Mouse (Mus musculus): ENCODE data around the gene Gm8909.
"Not testable (repeated sequence)": the region's sequence is repeated elsewhere in the genome, so short reads cannot be mapped to it uniquely, and the experiment has no call there.

DNA sequence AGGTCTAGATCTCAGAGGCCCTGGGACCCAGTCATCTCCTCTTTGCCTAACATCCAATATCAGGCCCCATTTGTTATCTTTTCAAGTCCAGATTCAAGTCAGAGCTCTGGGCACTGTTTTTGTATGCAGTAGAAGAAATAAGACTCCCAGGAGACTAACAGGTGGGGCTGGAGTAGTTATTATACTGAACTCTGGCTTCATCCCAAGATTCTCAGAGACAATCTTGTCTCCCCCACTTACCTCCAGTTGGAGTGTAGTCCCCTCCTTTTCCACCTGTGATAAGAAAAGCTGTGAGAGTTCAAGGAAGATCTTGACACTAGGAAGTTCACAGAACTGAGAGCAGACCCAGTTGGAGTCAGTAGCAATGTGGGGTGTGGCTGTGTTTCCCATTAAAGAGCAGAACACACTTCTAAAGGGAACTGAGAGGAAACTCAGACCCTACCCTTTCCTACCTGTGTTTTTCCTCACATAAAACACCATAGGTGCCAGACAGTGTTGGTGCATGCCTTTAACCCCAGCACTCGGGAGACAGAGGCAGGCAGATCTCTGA, 32.0 kb downstream of the Gm8909 start:
- not testable (repeated sequence) for TF ChIP-seq POLR2A, CTCF (IDR thresholded peaks at IDR 0.05; ENCODE audit: extremely low read depth, insufficient read depth, low read length)
